Comparison of ENCODE assay signal across 7 mouse cellular contexts in the genomic region with DNA sequence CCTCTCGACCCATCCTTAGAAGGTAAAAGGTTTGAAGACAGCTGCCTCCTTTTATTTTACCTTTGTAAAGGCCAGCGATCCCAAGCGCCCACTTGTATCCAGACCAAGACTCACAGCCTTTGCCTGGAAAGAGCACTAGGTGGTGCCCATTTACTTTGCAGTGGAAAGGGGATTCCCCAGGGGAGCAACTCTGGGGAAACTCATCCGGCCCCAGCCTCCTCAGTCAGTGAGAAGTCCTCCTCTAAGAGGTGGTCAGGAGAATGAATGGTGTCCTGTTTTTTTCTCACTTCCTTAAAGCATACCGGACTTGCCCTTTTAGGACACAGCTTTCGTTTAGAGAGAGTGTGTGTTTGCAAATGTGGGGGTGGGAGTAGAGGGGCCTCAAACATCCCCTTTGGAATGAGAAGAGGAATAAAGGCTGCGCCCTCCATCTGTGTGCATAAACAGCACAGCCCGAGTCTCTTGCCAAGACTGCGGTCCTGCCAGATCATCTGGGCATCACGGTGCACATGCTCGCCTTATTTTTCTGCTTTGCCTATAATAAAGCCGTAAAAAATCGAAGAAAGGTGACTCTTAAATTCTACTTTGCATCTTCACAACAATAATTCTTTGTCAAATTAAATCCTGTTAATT. TPM values are rescaled to one million over a fixed set of nuclear protein-coding genes. Genes with fewer than 3 reads are reported as not detected.
DNase-seq lines count a peak whose midpoint lies in the region; ATAC-seq lines count a peak whose summit lies in the region.

No protein-coding gene starts in this region.

- H3K27ac ChIP-seq in forebrain, embryonic 12.5 days: no peak overlapping the region
- H3K27ac ChIP-seq in midbrain, embryonic 10.5 days (replicated peaks): no peak overlapping the region

- peak; percentile 78 for ATAC-seq in forebrain, embryonic 12.5 days (ENCODE audit: low FRiP score)

- intact Hi-C loops in heart, postnatal 10 days (cut with DNase I): loop anchor here (5.0 to 10.0 kb wide), 3 partner anchors 864 to 1751 kb away; no protein-coding TSS in a partner anchor

- H3K4me2 ChIP-seq in forebrain, embryonic 12.5 days: peak overlapping the region; percentile 26

- H3K9ac ChIP-seq in forebrain, embryonic 12.5 days: no peak overlapping the region

- H3K4me1 ChIP-seq in forebrain, embryonic 12.5 days: peaks cover 18% of the 10 kb centered on the region
- H3K4me1 ChIP-seq in midbrain, embryonic 10.5 days: peaks cover 27% of the 10 kb centered on the region

- H3K36me3 ChIP-seq in forebrain, embryonic 12.5 days (replicated peaks): no peaks in the 10 kb centered on the region
- no peaks in the 10 kb centered on the region for H3K36me3 ChIP-seq in midbrain, embryonic 10.5 days

- H3K9me3 ChIP-seq in forebrain, embryonic 12.5 days: no peaks in the 10 kb centered on the region
- H3K9me3 ChIP-seq in midbrain, embryonic 10.5 days (replicated peaks): no peaks in the 10 kb centered on the region

- no peak overlapping the region for H3K4me3 ChIP-seq in forebrain, embryonic 12.5 days (replicated peaks)
- 0 out of 2 replicates have a peak overlapping the region, but pooled peaks have one; percentile 23 for H3K4me3 ChIP-seq in midbrain, embryonic 10.5 days

- no peaks in the 10 kb centered on the region for H3K27me3 ChIP-seq in forebrain, embryonic 12.5 days
- no peaks in the 10 kb centered on the region for H3K27me3 ChIP-seq in midbrain, embryonic 10.5 days (ENCODE audit: low read depth, poor library complexity, severe bottlenecking)

- peak; percentile 87 for DNase-seq in R1 (ENCODE audit: low read depth, low spot score)
- peak; percentile 34 for DNase-seq in brain, embryonic 18.5 days (ENCODE audit: low read depth, low spot score)
- peak; percentile 57 to 60 for DNase-seq in heart, postnatal 10 days
- DNase-seq in kidney, postnatal 36 days: peak; percentile 31 to 35
- peak; percentile 58 for DNase-seq in midbrain, embryonic 10.5 days (ENCODE audit: low spot score)
- DNase-seq in testis, postnatal 14 days (ENCODE audit: low spot score): peak; percentile 19

- 18% methylated on average over 13 of the region's 13 CpGs for WGBS in forebrain, embryonic 12.5 days
- WGBS in midbrain, embryonic 10.5 days: 18% methylated on average over 13 of the region's 13 CpGs

RNA-seq across cellular contexts. Expression of a gene that starts 57.5 kb away (rescaled TPM):
- 16.4 and 16.9 TPM in 2 replicates for polyA plus RNA-seq in forebrain, embryonic 12.5 days (2016; fragmentation: Nextera tagmentation; extraction: Ambion mirVana)
- total RNA-seq in heart, postnatal 10 days (2021): 1 to 10 TPM; 3.9 to 5.1 TPM
- 12.6 and 14.6 TPM in 2 replicates for polyA plus RNA-seq in midbrain, embryonic 10.5 days (2016; fragmentation: Nextera tagmentation; extraction: Ambion mirVana)

Comparison
In these comparisons a context has a peak if more than half of its experiments do, and no peak if none do; other contexts are left out.
1. DNase-seq: peak in every context shown above with its lines; median percentile 87 in R1; 58 in heart, postnatal 10 days; 58 in midbrain, embryonic 10.5 days; 34 in brain, embryonic 18.5 days; 33 in kidney, postnatal 36 days; 19 in testis, postnatal 14 days.